Mouse (Mus musculus) CH12.LX (cell line): ENCODE results near the gene Uba52. TPM values are rescaled to one million over a fixed set of nuclear protein-coding genes. Genes with fewer than 3 reads are reported as not detected.

ENCODE experiments used
- DNase-seq: peaks from one replicate; pipeline ENCODE4 v3.0.0-alpha.2; 2013; ENCODE audit errors: extremely low read depth
- H3K27ac ChIP-seq: 2 replicates; pipeline ENCODE4 v1.5.1; 2012; ENCODE audit warnings: low read depth, mild to moderate bottlenecking, control low read depth, moderate library complexity; ENCODE audit not compliant: insufficient read depth
- H3K27me3 ChIP-seq: replicated peaks from 2 replicates; pipeline ENCODE3; 2012; ENCODE audit warnings: inconsistent platforms
- H3K36me3 ChIP-seq, 2 experiments: replicated peaks in 1 of 2; 2 replicates each; pipeline versions ENCODE3 to v1.6.1; 2012; ENCODE audit warnings: inconsistent platforms in 1 of 2, low read length in 1 of 2, mild to moderate bottlenecking in 1 of 2, mixed read lengths in 1 of 2, moderate library complexity in 1 of 2; ENCODE audit not compliant: control insufficient read depth in 1 of 2, insufficient read depth in 1 of 2
- H3K4me1 ChIP-seq, 2 experiments: 2 replicates each; pipeline ENCODE4 v1.6.1; 2012; ENCODE audit warnings: inconsistent platforms in 1 of 2, moderate library complexity in 1 of 2; ENCODE audit not compliant: insufficient read depth in 2 of 2, control insufficient read depth in 1 of 2
- H3K4me2 ChIP-seq: 2 replicates; pipeline ENCODE4 v1.6.1; 2012; ENCODE audit warnings: low read depth, mild to moderate bottlenecking, control low read depth; ENCODE audit not compliant: poor library complexity, insufficient read depth, severe bottlenecking
- H3K4me3 ChIP-seq, 3 experiments: fragments of 150-350 bp in 1 of 3; sonication (generic) in 1 of 3; replicated peaks in 1 of 3; 2 replicates each; pipeline versions ENCODE3 to v1.5.1; 2011 to 2012; ENCODE audit warnings: low read depth in 2 of 3, low read length in 2 of 3, mild to moderate bottlenecking in 2 of 3, moderate library complexity in 2 of 3, control low read depth in 1 of 3, improper control_type of control experiment in 1 of 3, inconsistent platforms in 1 of 3, mixed read lengths in 1 of 3; ENCODE audit not compliant: poor library complexity in 1 of 3
- H3K79me2 ChIP-seq: replicated peaks from 2 replicates; pipeline ENCODE4 v1.6.1; 2012; ENCODE audit warnings: mild to moderate bottlenecking, moderate library complexity; ENCODE audit not compliant: control insufficient read depth, poor library complexity, insufficient read depth, severe bottlenecking; ENCODE audit errors: extremely low read depth
- H3K9ac ChIP-seq: 2 replicates; pipeline ENCODE4 v1.6.1; 2012; ENCODE audit warnings: low read depth, mild to moderate bottlenecking, control low read depth, moderate library complexity; ENCODE audit not compliant: insufficient read depth
- H3K9me3 ChIP-seq: replicated peaks from 2 replicates; pipeline ENCODE3; 2012; ENCODE audit warnings: low read length, inconsistent platforms, mixed read lengths
- BHLHE40 ChIP-seq: IDR thresholded peaks from 2 replicates; pipeline ENCODE4 v1.6.1; 2011; ENCODE audit warnings: mild to moderate bottlenecking, low read depth, low read length, improper control_type of control experiment
- CHD2 ChIP-seq: IDR thresholded peaks from 2 replicates; pipeline ENCODE4 v1.6.1; 2011; ENCODE audit warnings: low read length, improper control_type of control experiment
- ELF1 ChIP-seq: IDR thresholded peaks from 2 replicates; pipeline ENCODE4 v1.6.1; 2014; ENCODE audit warnings: low read depth, mild to moderate bottlenecking, inconsistent platforms, low read length, improper control_type of control experiment
- EP300 ChIP-seq: IDR thresholded peaks from 2 replicates; pipeline ENCODE4 v1.6.1; 2011; ENCODE audit warnings: low read length, improper control_type of control experiment
- ETS1 ChIP-seq: conservative IDR thresholded peaks from 2 replicates; pipeline ENCODE4 v1.6.1; 2012; ENCODE audit warnings: low read depth, mild to moderate bottlenecking, inconsistent platforms, low read length, improper control_type of control experiment, moderate library complexity
- HCFC1 ChIP-seq: IDR thresholded peaks from 2 replicates; pipeline ENCODE4 v1.6.1; 2012; ENCODE audit warnings: low read depth, mild to moderate bottlenecking, inconsistent platforms, low read length, improper control_type of control experiment
- MAFK ChIP-seq: IDR thresholded peaks from 2 replicates; pipeline ENCODE4 v1.6.1; 2011; ENCODE audit warnings: low read length, improper control_type of control experiment; ENCODE audit not compliant: insufficient replicate concordance
- MAX ChIP-seq: IDR thresholded peaks from 2 replicates; pipeline ENCODE4 v1.6.1; 2011; ENCODE audit warnings: low read length, improper control_type of control experiment
- MEF2A ChIP-seq: IDR thresholded peaks from 2 replicates; pipeline ENCODE4 v1.6.1; 2014; ENCODE audit warnings: low read depth, mild to moderate bottlenecking, inconsistent platforms, low read length, improper control_type of control experiment, borderline replicate concordance
- MXI1 ChIP-seq: IDR thresholded peaks from 2 replicates; pipeline ENCODE4 v1.6.1; 2011; ENCODE audit warnings: mild to moderate bottlenecking, low read depth, low read length, improper control_type of control experiment
- MYC ChIP-seq: IDR thresholded peaks from 2 replicates; pipeline ENCODE4 v1.6.1; 2011; ENCODE audit warnings: low read depth, mild to moderate bottlenecking, improper control_type of control experiment, low read length
- NELFE ChIP-seq: IDR thresholded peaks from 2 replicates; pipeline ENCODE4 v1.6.1; 2011; ENCODE audit warnings: low read depth, low read length, improper control_type of control experiment
- NRF1 ChIP-seq: IDR thresholded peaks from 2 replicates; pipeline ENCODE4 v1.6.1; 2014; ENCODE audit warnings: low read depth, mild to moderate bottlenecking, inconsistent platforms, low read length, improper control_type of control experiment, moderate library complexity
- PAX5 ChIP-seq: IDR thresholded peaks from 2 replicates; pipeline ENCODE4 v1.6.1; 2012; ENCODE audit warnings: low read length, inconsistent platforms, mixed read lengths
- POLR2A ChIP-seq: IDR thresholded peaks from 2 replicates; pipeline ENCODE4 v1.6.1; 2011; ENCODE audit warnings: low read depth, mild to moderate bottlenecking, improper control_type of control experiment, low read length
- POLR2AphosphoS2 ChIP-seq: IDR thresholded peaks from 2 replicates; pipeline ENCODE4 v1.6.1; 2011; ENCODE audit warnings: low read depth, low read length, improper control_type of control experiment
- RAD21 ChIP-seq: IDR thresholded peaks from 2 replicates; pipeline ENCODE4 v1.6.1; 2011; ENCODE audit warnings: low read depth, mild to moderate bottlenecking, low read length, improper control_type of control experiment, moderate library complexity
- SIN3A ChIP-seq: IDR thresholded peaks from 2 replicates; pipeline ENCODE4 v1.6.1; 2012; ENCODE audit warnings: low read length, improper control_type of control experiment, inconsistent platforms
- TBP ChIP-seq: conservative IDR thresholded peaks from 2 replicates; pipeline ENCODE4 v1.6.1; 2011; ENCODE audit warnings: low read depth, low read length, improper control_type of control experiment
- TCF12 ChIP-seq: IDR thresholded peaks from 2 replicates; pipeline ENCODE4 v1.6.1; 2014; ENCODE audit warnings: low read depth, mild to moderate bottlenecking, inconsistent platforms, low read length, improper control_type of control experiment
- USF1 ChIP-seq: IDR thresholded peaks from 2 replicates; pipeline ENCODE4 v1.6.1; 2014; ENCODE audit warnings: low read depth, mild to moderate bottlenecking, inconsistent platforms, low read length, improper control_type of control experiment
- USF2 ChIP-seq: conservative IDR thresholded peaks from 2 replicates; pipeline ENCODE4 v1.6.1; 2011; ENCODE audit warnings: low read depth, low read length, improper control_type of control experiment
- ZC3H11A ChIP-seq: IDR thresholded peaks from 2 replicates; pipeline ENCODE4 v1.6.1; 2012; ENCODE audit warnings: low read depth, mild to moderate bottlenecking, inconsistent platforms, low read length, improper control_type of control experiment
- ZMIZ1 ChIP-seq: IDR thresholded peaks from 2 replicates; pipeline ENCODE4 v1.6.1; 2012; ENCODE audit warnings: low read depth, mild to moderate bottlenecking, inconsistent platforms, low read length, improper control_type of control experiment
- ZNF384 ChIP-seq: IDR thresholded peaks from 2 replicates; pipeline ENCODE4 v1.6.1; 2012; ENCODE audit warnings: low read depth, low read length, improper control_type of control experiment, inconsistent platforms
- dilution Hi-C: fragments of 300-500 bp; cut with MboI; formaldehyde crosslinking; loops from 2 replicates; pipeline ENCODE4 v1.14.3; 2020; ENCODE audit warnings: low sequenced_read_pairs; ENCODE audit not compliant: extremely low pct_unique_long_range_greater_than_20kb, extremely low pct_ligation_motif_present
- in situ Hi-C: fragments of 300-500 bp; cut with MboI; formaldehyde crosslinking; loops from 3 replicates; pipeline ENCODE4 v1.14.3; 2019; ENCODE audit warnings: low sequenced_read_pairs, low pct_ligation_motif_present, low pct_unique_long_range_greater_than_20kb, mixed read lengths
- polyA plus RNA-seq: library from polyadenylated mRNA; unstranded; fragments of >175 nt; gene quantifications from 2 replicates; pipeline ENCODE4 v1.2.1, GENCODE M21; 2012; ENCODE audit warnings: low read depth; ENCODE audit not compliant: insufficient read length
- total RNA-seq, 2 experiments: library from RNA; depleted of rRNA; stranded (reverse); fragments of 300-350 nt in 1 of 2; fragments of >200 nt in 1 of 2; gene quantifications; 2 replicates each; pipeline ENCODE4 v1.2.3; 2012 to 2014

Gene Uba52
- total and polyA plus RNA-seq, 3 experiments: 1,181 to 3,341 (median 1,372) TPM

DNA sequence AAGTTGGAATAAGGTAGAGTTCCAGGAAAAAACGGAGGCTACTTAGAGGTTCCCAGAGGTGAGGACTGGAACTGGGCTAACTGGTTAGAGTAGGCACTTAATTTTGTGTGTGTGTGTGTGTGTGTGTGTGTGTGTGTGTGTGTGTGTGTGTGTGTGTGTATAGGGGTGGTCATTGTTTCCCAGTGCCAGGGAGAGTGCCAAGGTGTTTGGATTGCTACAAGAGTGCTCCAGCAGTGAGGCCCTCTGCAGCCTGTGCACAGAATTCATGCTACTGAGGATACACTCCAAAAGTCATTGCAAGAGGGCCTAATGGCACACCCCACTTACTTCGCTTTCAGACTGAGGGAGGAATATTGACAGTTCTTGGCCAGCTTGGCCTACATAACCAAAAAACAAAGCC lies 27.7 kb downstream of the Uba52 start:
- Histone ChIP-seq H3K4me2 (no peak overlapping the region), H3K27ac (no peak overlapping the region), H3K36me3 (no peaks in the 10 kb centered on the region), H3K79me2 (no peaks in the 10 kb centered on the region), H3K27me3 (peaks cover 93% of the 10 kb centered on the region), H3K9me3 (no peaks in the 10 kb centered on the region), H3K4me3 (no peak overlapping the region), H3K4me1 (peaks cover 5 to 6% of the 10 kb centered on the region in 2 experiments; a peak in 3 of 4 replicates), H3K9ac (no peak overlapping the region)
- in situ Hi-C loops (no loop called here), dilution Hi-C loops (no loop called here)
- DNase-seq: no peak
- TF ChIP-seq ZMIZ1: no peak
- no peak for TF ChIP-seq SIN3A
- TF ChIP-seq ZC3H11A: no peak
- TF ChIP-seq CHD2: no peak
- no peak for TF ChIP-seq ETS1
- TF ChIP-seq PAX5: no peak
- no peak for TF ChIP-seq NRF1

GRCm38 (mm10) chr8:70481908-70482307 lies 28.7 kb downstream of the Uba52 start:
- TF ChIP-seq USF1 (no peak), MAX (no peak), POLR2AphosphoS2 (no peak), BHLHE40 (no peak), EP300 (no peak)
- Histone ChIP-seq H3K79me2 (no peaks in the 10 kb centered on the region), H3K4me3 (no peak overlapping the region), H3K9ac (no peak overlapping the region), H3K27me3 (peaks cover 84% of the 10 kb centered on the region), H3K27ac (no peak overlapping the region), H3K9me3 (no peaks in the 10 kb centered on the region), H3K4me1 (peaks cover 0 to 11% of the 10 kb centered on the region in 2 experiments; a peak in 2 of 4 replicates), H3K4me2 (no peak overlapping the region), H3K36me3 (no peaks in the 10 kb centered on the region)
- DNase-seq: no peak
- dilution Hi-C loops (no loop called here), in situ Hi-C loops (no loop called here)

DNA sequence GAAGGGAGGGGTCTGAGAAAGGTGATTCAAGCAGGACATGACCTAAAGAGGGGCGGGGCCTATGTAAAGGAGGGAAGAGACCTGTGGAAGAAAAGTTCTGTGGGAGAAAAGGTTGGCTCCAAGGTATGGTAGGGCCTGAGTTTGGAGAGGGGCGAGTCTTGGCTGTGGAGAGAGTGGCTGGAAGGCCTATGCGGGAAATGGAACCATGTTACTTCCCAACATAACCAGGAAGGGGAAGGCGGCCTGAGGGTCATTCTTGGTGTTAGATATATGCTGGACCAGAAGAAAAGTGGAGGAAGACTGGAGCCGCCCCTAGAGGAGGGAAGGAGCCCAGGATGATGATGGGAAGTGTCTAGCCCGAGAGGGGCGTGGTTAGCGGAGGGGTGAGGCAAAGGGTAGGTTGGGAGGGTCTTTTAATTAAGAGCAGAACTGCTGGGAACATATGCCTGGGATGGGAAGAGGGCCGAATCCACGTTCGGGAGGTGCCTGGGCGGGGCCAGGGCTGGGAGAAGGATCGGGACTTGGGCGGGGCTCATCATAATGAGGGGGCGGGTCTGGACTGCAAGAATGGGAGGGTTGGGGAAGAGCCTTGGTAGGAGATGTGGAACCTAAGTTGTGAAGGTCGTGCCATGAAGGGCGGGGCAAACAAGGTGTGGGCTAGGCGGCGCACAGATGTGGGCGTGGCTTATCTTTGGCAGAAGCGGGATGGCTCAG lies 33.2 kb downstream of the Uba52 start:
- Histone ChIP-seq H3K27me3 (peaks cover 41% of the 10 kb centered on the region), H3K4me2 (peak overlapping the region; percentile 72), H3K79me2 (no peaks in the 10 kb centered on the region), H3K9me3 (no peaks in the 10 kb centered on the region), H3K27ac (peak overlapping the region; percentile 8; the same call in 1 of the 2 replicates), H3K4me1 (peaks cover 0 to 26% of the 10 kb centered on the region in 2 experiments; a peak in 2 of 4 replicates), H3K36me3 (peaks cover 0 to 17% of the 10 kb centered on the region in 2 experiments), H3K9ac (no peak overlapping the region; the same call in 1 of the 2 replicates), H3K4me3 (peak overlapping the region; percentile 34 to 76 (median 49))
- in situ Hi-C loops: no loop called here
- DNase-seq: peak; percentile 92
- dilution Hi-C loops: no loop called here
- no peak for TF ChIP-seq RAD21
- 0 out of 2 replicates have a peak, but pooled peaks have one; percentile 18 for TF ChIP-seq CHD2
- no peak for TF ChIP-seq MEF2A
- no peak for TF ChIP-seq MAFK
- TF ChIP-seq USF2: no peak
- TF ChIP-seq NELFE: no peak; the same call in none of the 2 replicates
- TF ChIP-seq BHLHE40: 0 out of 2 replicates have a peak, but pooled peaks have one; percentile 9
- TF ChIP-seq MAX: 0 out of 2 replicates have a peak, but pooled peaks have one; percentile 4
- peak; percentile 31 for TF ChIP-seq MXI1
- 0 out of 2 replicates have a peak, but pooled peaks have one; percentile 11 for TF ChIP-seq ZNF384
- TF ChIP-seq ELF1: peak; percentile 39; the same call in 1 of the 2 replicates
- TF ChIP-seq HCFC1: 0 out of 2 replicates have a peak, but pooled peaks have one; percentile 17
- TF ChIP-seq TBP: peak; percentile 66; the same call in 1 of the 2 replicates
- TF ChIP-seq POLR2A: peak; percentile 78
- no peak for TF ChIP-seq TCF12
- 0 out of 2 replicates have a peak, but pooled peaks have one; percentile 26 for TF ChIP-seq MYC
- peak; percentile 97 for TF ChIP-seq ZMIZ1
